Mouse (Mus musculus) midbrain, embryonic 15.5 days (tissue): ENCODE measurements around the gene Fam13a. TPM values are rescaled to one million over a fixed set of nuclear protein-coding genes. Genes with fewer than 3 reads are reported as not detected.
A peak's percentile ranks its signal among the peaks of the same experiment; 100 is the strongest.

ENCODE experiments used
- ATAC-seq: fragments of 200-750 bp; cut with Nextera tagmentation; replicated peaks from 2 replicates; pipeline ENCODE4 v1.8.0; 2017; ENCODE audit warnings: moderate TSS enrichment
- H3K27ac ChIP-seq: fragments of 300-500 bp; sonication (generic); 2 replicates; pipeline ENCODE4 v1.5.1; 2015; ENCODE audit warnings: mild to moderate bottlenecking, inconsistent platforms
- H3K27me3 ChIP-seq: fragments of 300-500 bp; sonication (generic); replicated peaks from 2 replicates; pipeline ENCODE4 v1.6.1; 2015; ENCODE audit warnings: inconsistent platforms
- H3K36me3 ChIP-seq: fragments of 300-500 bp; sonication (generic); replicated peaks from 2 replicates; pipeline ENCODE4 v1.6.1; 2015; ENCODE audit warnings: inconsistent platforms
- H3K4me1 ChIP-seq: fragments of 300-500 bp; sonication (generic); 2 replicates; pipeline ENCODE4 v1.6.1; 2015; ENCODE audit warnings: inconsistent platforms
- H3K4me2 ChIP-seq: fragments of 300-500 bp; sonication (generic); 2 replicates; pipeline ENCODE4 v1.6.1; 2015; ENCODE audit warnings: inconsistent platforms, mild to moderate bottlenecking, moderate library complexity
- H3K4me3 ChIP-seq: fragments of 300-500 bp; sonication (generic); 2 replicates; pipeline ENCODE4 v1.5.1; 2015; ENCODE audit warnings: mild to moderate bottlenecking, inconsistent platforms
- H3K9ac ChIP-seq: fragments of 300-500 bp; sonication (generic); 2 replicates; pipeline ENCODE4 v1.6.1; 2015; ENCODE audit warnings: mild to moderate bottlenecking, inconsistent platforms
- H3K9me3 ChIP-seq: fragments of 300-500 bp; sonication (generic); 2 replicates; pipeline ENCODE4 v1.6.1; 2016; ENCODE audit warnings: inconsistent platforms
- WGBS: fragments of 180-500 bp; shearing (Covaris S2); methylation state at CpG from one replicate; pipeline ENCODE4 v1.1.7; 2015; ENCODE audit warnings: mixed read lengths; 5-methylcytosine and 5-hydroxymethylcytosine counted together
- polyA plus RNA-seq: library from polyadenylated mRNA; unstranded; fragments of >200 nt; fragmentation: Nextera tagmentation; extraction: Ambion mirVana; gene quantifications from 2 replicates; pipeline ENCODE4 v1.2.1, GENCODE M21; 2015

Fam13a gene
- polyA plus RNA-seq, 1 experiment from 2014 or later = 12.5 TPM

DNA sequence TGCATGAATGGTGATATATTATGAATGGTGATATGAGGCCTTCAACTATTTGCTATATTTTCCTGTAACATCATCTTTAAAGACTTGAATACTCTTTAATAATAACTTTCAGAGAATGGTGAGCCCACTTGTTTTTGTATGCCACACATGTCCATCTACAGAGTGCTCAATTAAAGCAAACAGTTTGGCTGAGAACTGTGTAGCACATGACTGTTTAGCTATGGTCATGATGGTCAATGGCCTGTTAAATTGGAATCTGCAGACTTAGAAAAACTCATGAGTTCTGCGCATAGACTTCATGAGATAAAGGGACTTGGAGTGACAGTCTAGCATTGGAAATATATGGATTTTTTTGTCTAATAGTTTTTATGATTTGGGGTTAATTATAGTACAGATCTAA lies 73.9 kb downstream of the Fam13a start:
- WGBS = 94% methylated on average over 1 of the region's 1 CpGs

DNA sequence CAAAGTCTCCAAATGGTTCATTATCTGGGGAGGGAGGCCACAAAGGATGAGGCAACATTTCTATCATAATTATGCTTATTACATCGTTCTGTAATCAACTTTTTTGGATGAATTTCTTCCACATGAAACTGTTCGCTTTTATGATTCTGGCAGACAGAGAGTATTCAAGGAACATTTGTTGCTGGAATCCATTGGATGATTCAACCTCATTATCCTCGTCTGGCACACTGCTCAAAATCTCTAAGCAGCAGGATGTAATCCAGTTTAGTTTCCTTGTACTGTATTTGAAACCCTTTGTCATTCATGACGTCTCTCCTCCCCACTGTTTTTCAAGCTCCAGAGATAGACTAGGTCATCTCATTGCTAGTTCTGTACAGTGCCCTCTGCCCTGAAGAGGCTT lies 77.5 kb downstream of the Fam13a start:
- no peak for ATAC-seq
- H3K36me3 ChIP-seq = 0 out of 2 replicates have a peak, but pooled peaks cover 6% of the 10 kb centered on the region
- H3K27ac ChIP-seq = no peak overlapping the region
- no peak overlapping the region for H3K4me3 ChIP-seq
- H3K27me3 ChIP-seq = no peaks in the 10 kb centered on the region
- no peaks in the 10 kb centered on the region for H3K9me3 ChIP-seq
- no peak overlapping the region for H3K4me2 ChIP-seq
- 66% methylated on average over 4 of the region's 4 CpGs for WGBS
- H3K4me1 ChIP-seq = no peaks in the 10 kb centered on the region
- no peak overlapping the region for H3K9ac ChIP-seq

More for the DNA sequence above, 73.9 kb downstream of the Fam13a start:
- Histone ChIP-seq H3K4me1 (no peaks in the 10 kb centered on the region), H3K9ac (no peak overlapping the region), H3K27me3 (no peaks in the 10 kb centered on the region), H3K27ac (no peak overlapping the region), H3K36me3 (peaks cover 15% of the 10 kb centered on the region; the same call in 1 of the 2 replicates), H3K4me3 (no peak overlapping the region), H3K9me3 (no peaks in the 10 kb centered on the region), H3K4me2 (no peak overlapping the region)
- ATAC-seq = no peak

DNA sequence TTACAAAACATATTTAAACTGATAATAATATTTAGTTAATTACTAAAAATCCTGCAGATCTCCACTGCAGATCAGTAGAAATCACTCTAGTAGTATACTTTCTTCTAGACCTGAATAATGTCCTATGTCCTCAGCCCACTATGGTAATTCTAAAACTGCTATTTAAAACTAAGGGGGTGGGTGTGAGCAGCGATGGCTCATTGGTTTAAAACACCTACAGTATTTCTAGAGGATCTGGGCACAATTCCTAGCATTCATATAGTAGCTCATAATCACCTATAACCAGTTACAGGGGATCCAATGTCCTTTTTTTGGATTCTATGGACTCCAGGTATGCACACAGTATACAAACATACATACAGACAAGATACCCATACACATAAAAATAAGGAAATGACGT lies 78.1 kb downstream of the Fam13a start:
- Histone ChIP-seq H3K4me1 (no peaks in the 10 kb centered on the region), H3K4me2 (no peak overlapping the region), H3K27ac (no peak overlapping the region), H3K27me3 (no peaks in the 10 kb centered on the region), H3K9ac (no peak overlapping the region), H3K36me3 (0 out of 2 replicates have a peak, but pooled peaks cover 6% of the 10 kb centered on the region), H3K4me3 (no peak overlapping the region), H3K9me3 (no peaks in the 10 kb centered on the region)
- WGBS = 73% methylated on average over 2 of the region's 2 CpGs
- ATAC-seq = no peak

DNA sequence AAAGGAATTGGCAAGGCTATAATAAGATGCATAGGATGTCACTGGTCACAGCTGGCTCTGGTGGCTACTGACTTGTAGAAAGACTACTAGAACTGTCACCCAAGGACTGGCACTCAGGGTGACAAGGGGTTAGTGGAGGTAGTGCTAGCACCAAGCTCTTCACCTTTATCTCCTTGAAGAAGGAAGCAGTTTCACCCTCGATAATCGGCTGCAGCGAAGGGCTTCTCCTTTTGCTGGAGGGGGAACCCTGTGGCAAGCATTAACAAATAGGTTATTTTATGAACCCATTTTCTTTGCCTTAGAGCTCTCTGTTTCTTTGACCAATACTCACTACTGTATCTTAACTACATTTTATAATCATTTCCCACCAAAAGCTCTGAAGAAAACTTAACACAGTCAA lies 80.4 kb downstream of the Fam13a start:
- H3K4me3 ChIP-seq = no peak overlapping the region
- H3K4me2 ChIP-seq = no peak overlapping the region
- H3K9ac ChIP-seq = no peak overlapping the region
- H3K4me1 ChIP-seq = no peaks in the 10 kb centered on the region
- WGBS = 96% methylated on average over 3 of the region's 3 CpGs
- ATAC-seq = no peak
- no peaks in the 10 kb centered on the region for H3K9me3 ChIP-seq
- no peak overlapping the region for H3K27ac ChIP-seq
- no peaks in the 10 kb centered on the region for H3K27me3 ChIP-seq
- H3K36me3 ChIP-seq = 0 out of 2 replicates have a peak, but pooled peaks cover 6% of the 10 kb centered on the region

DNA sequence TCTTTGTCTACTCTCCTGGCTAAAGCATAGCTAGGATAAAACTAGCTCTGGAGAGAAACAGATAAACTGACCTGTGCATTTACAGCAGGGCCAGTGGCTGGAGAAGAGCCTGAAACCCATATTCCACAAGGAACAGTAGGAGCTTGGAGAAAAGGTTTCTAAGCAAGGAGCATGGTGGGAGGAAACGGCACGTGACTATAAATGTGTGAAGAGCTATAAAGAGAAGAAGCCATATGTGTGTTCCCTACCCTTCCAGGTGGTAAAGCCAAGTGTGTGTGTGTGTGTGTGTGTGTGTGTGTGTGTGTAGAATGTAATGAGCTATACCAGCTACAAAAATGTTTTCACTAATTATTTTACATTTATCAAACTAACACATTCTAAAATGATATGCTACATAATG lies 82.1 kb downstream of the Fam13a start:
- no peaks in the 10 kb centered on the region for H3K9me3 ChIP-seq
- H3K4me3 ChIP-seq = no peak overlapping the region
- 93% methylated on average over 2 of the region's 2 CpGs for WGBS
- H3K27me3 ChIP-seq = no peaks in the 10 kb centered on the region
- H3K9ac ChIP-seq = no peak overlapping the region
- no peak for ATAC-seq
- no peak overlapping the region for H3K27ac ChIP-seq
- H3K4me2 ChIP-seq = no peak overlapping the region
- H3K36me3 ChIP-seq = 0 out of 2 replicates have a peak, but pooled peaks cover 2% of the 10 kb centered on the region
- no peaks in the 10 kb centered on the region for H3K4me1 ChIP-seq

DNA sequence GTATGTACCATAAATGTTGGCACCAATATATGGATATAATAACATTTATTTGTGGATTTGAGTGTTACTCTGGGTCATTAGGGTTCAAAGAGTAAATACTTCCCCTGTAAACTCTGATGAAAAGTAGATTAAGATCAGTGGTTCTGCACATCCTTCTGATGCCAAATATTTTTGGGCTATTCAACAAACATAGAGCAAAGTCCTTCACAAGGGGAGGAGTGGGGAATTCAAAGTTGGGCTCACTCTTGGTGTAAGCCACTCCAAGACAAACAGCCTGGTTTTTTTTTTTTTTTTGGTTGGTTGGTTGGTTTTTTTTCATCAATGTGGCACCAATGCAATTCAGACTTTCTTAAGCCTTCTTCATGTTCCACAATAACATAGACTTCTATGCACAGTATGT lies 86.6 kb downstream of the Fam13a start:
- ATAC-seq = no peak
- no peaks in the 10 kb centered on the region for H3K9me3 ChIP-seq
- no peak overlapping the region for H3K4me3 ChIP-seq
- H3K4me2 ChIP-seq = no peak overlapping the region
- H3K36me3 ChIP-seq = no peaks in the 10 kb centered on the region
- H3K4me1 ChIP-seq = peaks cover 18% of the 10 kb centered on the region
- no peak overlapping the region for H3K9ac ChIP-seq
- H3K27ac ChIP-seq = no peak overlapping the region
- no peaks in the 10 kb centered on the region for H3K27me3 ChIP-seq

DNA sequence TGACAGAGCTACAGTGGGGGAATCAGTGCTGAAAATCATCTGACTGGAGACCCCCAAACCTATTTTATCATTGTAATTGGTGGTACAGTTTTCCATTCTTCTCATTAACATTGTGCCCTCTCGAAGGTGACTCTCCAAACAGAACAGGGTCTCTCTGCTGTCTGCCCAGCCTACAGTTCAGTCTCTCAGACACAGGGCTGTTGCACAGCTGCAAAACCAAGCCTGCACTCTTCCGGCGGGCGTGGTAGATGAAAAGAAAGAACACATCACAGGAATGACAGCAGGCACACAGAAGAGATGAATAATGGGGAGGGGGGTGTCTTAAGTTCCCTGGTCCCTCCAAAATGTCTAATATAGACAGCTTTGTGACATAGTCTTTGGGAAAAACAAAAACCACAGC lies 90.2 kb downstream of the Fam13a start:
- Histone ChIP-seq H3K27ac (peak overlapping the region; percentile 84), H3K4me1 (peaks cover 28% of the 10 kb centered on the region), H3K4me2 (no peak overlapping the region), H3K9ac (no peak overlapping the region), H3K27me3 (no peaks in the 10 kb centered on the region), H3K9me3 (no peaks in the 10 kb centered on the region), H3K4me3 (no peak overlapping the region), H3K36me3 (no peaks in the 10 kb centered on the region)
- WGBS = 16% methylated on average over 4 of the region's 4 CpGs
- peak; percentile 44 for ATAC-seq

DNA sequence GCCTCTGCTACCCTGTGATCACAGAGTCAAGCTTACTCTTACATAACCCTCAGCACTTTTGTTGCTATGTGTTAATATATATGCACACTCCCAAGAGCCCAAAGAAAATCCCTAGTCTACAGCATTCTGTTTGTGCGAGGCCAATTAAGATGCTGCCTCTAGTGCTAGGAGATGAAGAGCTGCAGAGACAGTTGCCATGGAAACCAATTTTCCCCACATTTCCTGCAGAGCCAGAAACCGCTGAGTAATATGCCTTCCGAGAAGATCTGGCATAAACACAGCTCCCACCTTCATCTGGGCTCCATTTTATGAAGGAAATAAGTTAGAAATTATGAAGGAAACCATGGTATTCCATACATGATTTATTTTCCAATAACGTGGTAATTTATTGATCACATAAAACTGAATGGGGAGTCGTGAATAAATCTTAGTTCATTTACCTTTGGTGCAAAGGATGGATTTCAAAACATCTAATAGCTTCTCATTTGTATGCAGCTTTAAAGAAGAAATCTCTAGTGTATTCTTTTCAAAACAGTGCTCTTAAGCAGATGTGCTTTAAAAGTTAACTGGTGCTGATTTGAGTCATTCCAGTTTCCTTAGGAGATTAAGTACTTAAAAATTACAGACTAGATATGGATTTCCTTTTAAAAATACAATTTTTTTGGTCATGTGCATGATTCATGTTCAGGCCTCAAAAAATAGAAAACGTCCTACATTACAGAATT lies 91.0 kb downstream of the Fam13a start:
- peak overlapping the region; percentile 27 for H3K4me2 ChIP-seq
- H3K4me3 ChIP-seq = no peak overlapping the region
- H3K4me1 ChIP-seq = peaks cover 28% of the 10 kb centered on the region
- ATAC-seq = peak; percentile 96
- H3K9me3 ChIP-seq = no peaks in the 10 kb centered on the region
- no peaks in the 10 kb centered on the region for H3K36me3 ChIP-seq
- H3K9ac ChIP-seq = no peak overlapping the region
- H3K27ac ChIP-seq = peak overlapping the region; percentile 84
- H3K27me3 ChIP-seq = no peaks in the 10 kb centered on the region
- 20% methylated on average over 6 of the region's 6 CpGs for WGBS

DNA sequence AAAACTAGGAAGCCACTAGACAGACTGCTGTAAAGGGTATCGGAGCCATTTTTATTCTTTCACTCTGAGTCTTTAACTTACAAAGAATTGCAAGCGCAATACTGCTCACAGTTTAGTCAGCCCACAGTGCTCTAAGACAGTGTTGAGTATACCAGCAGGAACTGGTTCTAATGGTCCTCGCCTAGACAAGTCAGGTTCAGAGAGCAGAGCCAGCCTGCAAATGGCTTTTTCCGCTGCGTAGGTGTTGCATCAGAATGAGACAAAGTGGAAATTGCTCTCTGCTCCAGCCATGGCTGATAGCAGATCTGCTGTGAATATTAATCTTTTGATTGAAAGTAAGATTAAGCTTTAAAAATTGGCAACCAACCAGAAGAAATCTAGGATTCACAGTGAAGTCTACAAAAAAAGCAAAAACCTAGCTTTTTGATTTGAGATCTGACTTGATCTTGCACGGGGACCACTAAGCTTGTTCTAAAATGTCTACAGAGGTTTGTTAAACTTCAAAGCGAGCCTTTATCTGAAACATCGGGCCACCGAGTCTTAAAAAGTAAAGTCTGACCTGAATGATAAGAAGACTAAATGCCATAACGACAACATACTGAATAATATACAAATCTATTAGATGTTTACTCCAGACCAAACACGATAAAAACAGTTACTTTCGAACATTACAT lies 91.7 kb downstream of the Fam13a start:
- H3K9ac ChIP-seq = no peak overlapping the region
- H3K27ac ChIP-seq = peak overlapping the region; percentile 84
- H3K4me1 ChIP-seq = peaks cover 28% of the 10 kb centered on the region
- no peaks in the 10 kb centered on the region for H3K9me3 ChIP-seq
- peak overlapping the region; percentile 27 for H3K4me2 ChIP-seq
- no peaks in the 10 kb centered on the region for H3K27me3 ChIP-seq
- WGBS = 35% methylated on average over 12 of the region's 12 CpGs
- ATAC-seq = peak; percentile 72
- no peaks in the 10 kb centered on the region for H3K36me3 ChIP-seq
- H3K4me3 ChIP-seq = no peak overlapping the region

DNA sequence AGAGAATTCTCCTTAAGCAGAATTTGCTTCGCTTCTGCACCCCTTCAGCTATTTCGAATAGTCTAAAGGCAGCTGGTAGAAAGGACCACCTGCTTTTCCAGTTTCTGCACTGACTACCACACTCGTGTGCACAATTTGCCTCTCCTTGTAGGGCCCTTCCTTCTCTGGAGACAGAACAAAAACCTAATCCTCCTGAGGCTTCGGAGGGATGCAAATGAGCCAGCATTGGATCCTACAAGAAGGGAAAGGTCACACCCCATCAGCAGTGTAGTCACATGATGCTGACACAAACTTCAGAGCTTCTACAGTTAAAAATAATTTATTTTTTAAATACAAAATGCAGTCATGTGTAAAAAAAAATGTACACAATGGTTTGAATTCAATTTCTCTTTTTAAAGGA lies 93.2 kb downstream of the Fam13a start:
- Histone ChIP-seq H3K9ac (no peak overlapping the region), H3K4me2 (no peak overlapping the region), H3K27ac (no peak overlapping the region), H3K4me1 (peaks cover 28% of the 10 kb centered on the region), H3K27me3 (no peaks in the 10 kb centered on the region), H3K9me3 (no peaks in the 10 kb centered on the region), H3K36me3 (no peaks in the 10 kb centered on the region), H3K4me3 (no peak overlapping the region)
- 34% methylated on average over 4 of the region's 4 CpGs for WGBS
- ATAC-seq = no peak

DNA sequence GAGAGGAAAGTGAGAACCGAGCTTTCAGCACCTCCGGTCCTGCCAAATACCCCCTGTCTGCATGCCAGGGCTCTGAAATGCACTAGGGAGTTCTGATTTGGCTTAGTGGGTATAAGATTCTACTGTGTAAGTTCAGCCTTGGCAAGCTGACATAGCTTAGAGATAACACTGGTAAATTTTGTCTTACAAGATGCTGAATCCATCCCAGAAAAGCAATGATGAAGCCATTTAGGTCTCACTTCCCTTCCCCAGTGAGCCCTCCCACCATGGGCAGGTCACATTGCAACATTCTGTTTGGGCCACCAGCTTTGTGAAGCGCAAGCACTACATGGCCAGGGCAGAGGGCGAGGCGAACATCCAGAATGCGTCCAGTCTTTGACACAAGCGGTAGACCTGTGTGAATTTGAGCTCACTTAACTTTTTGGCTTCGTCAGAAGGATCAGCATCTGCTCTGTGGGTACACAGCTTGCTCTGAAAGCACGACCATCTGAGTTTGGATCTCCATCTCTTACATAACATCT lies 94.4 kb downstream of the Fam13a start:
- Histone ChIP-seq H3K27me3 (no peaks in the 10 kb centered on the region), H3K27ac (no peak overlapping the region), H3K4me2 (no peak overlapping the region), H3K9ac (no peak overlapping the region), H3K9me3 (no peaks in the 10 kb centered on the region), H3K4me1 (peaks cover 28% of the 10 kb centered on the region), H3K4me3 (no peak overlapping the region), H3K36me3 (no peaks in the 10 kb centered on the region)
- WGBS = 92% methylated on average over 9 of the region's 9 CpGs
- no peak for ATAC-seq

DNA sequence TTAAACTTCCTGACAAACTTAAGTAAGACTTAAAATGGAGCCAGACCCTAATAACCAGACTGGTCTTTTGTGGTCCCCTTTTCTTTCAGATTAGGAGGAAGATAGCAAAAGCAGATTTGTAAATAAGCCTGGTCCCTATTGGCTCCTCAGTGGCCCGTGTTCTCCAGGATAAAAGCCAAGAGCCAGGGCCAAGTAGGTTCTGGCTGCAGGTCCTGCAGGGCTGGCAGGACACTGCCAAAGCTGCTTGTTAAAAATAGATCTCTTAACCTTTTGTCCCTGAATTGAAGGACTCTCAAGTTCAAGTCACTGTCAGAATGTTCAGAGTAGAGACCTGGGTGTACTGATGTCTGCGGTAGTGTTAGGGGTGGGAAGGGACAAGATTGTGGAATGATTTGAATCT lies 96.5 kb downstream of the Fam13a start:
- H3K27ac ChIP-seq = no peak overlapping the region
- 42% methylated on average over 2 of the region's 2 CpGs for WGBS

DNA sequence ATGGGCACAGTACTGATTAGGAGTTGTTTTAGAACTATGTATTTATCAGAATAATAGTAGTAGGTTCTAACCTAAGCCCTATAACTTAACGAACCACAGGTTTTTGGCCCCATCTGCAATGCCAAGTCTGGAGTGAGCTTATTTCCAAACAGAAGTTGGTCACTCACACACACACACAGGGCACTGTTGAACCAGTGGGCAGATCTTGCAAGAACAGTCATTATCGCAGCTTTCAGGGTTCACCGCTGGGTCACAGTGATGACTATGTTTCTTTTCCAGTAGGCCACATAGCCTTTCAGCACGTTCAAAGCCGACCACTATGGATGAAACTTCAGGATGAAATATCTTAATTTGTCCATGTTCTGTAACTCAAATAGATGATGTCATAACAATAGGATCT lies 101.8 kb downstream of the Fam13a start:
- H3K4me1 ChIP-seq = no peaks in the 10 kb centered on the region
- no peaks in the 10 kb centered on the region for H3K9me3 ChIP-seq
- H3K4me2 ChIP-seq = no peak overlapping the region
- no peaks in the 10 kb centered on the region for H3K36me3 ChIP-seq
- whole genome bisulfite sequencing = 93% methylated on average over 5 of the region's 5 CpGs
- H3K9ac ChIP-seq = no peak overlapping the region
- no peaks in the 10 kb centered on the region for H3K27me3 ChIP-seq
- H3K4me3 ChIP-seq = no peak overlapping the region
- no peak overlapping the region for H3K27ac ChIP-seq
- ATAC-seq = no peak

More for the DNA sequence above, 96.5 kb downstream of the Fam13a start:
- ATAC-seq = no peak
- H3K4me1 ChIP-seq = peaks cover 12% of the 10 kb centered on the region
- H3K4me2 ChIP-seq = no peak overlapping the region
- no peaks in the 10 kb centered on the region for H3K9me3 ChIP-seq
- no peak overlapping the region for H3K9ac ChIP-seq
- H3K27me3 ChIP-seq = no peaks in the 10 kb centered on the region
- no peak overlapping the region for H3K4me3 ChIP-seq
- no peaks in the 10 kb centered on the region for H3K36me3 ChIP-seq
